Mouse (Mus musculus): ENCODE measurements around the gene Cdhr3.

DNA sequence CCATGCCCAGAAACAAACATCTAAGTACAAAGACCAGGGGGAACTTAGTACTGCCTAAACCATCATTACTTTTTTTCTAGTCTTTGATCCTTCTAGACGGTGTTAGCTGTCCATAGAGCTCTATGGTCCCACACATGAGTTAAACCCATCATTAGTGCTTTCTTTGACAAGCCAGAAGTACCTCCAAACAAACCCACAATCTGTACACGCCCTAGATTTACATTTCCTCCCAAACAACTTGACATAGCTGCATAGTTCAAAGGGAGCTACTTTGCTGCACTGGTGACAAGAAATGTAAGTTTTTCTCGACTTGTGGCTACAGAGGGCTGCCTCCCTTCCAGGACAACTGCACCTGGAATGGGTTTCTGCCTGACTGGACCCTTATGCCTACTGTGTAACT is 16.4 kb downstream of the Cdhr3 start:
- TF ChIP-seq POLR2A (IDR thresholded peaks at IDR 0.05; ENCODE audit: borderline replicate concordance, low read depth, low read length) (no peak), CTCF (IDR thresholded peaks at IDR 0.05; ENCODE audit: low read depth, low read length) (no peak)
